Mouse (Mus musculus): ENCODE data around the gene Ppp1r9b.

GRCm38 (mm10) chr11:95011416-95011815 lies 20.6 kb downstream of the Ppp1r9b start:
- TF ChIP-seq POLR2A (IDR thresholded peaks at IDR 0.05; ENCODE audit: insufficient read depth, low read depth, low read length): no peak
- TF ChIP-seq CTCF (IDR thresholded peaks at IDR 0.05; ENCODE audit: insufficient read depth, low read depth, low read length): no peak
